Mouse (Mus musculus): ENCODE results near the gene Slc1a3.

Slc1a3 gene

GRCm38 (mm10) chr15:8710146-8711006 lies at the start of gene Slc1a3:
Gene Slc1a3, minus strand, starts transcription at chr15:8710764.
- ChIA-PET CTCF (interaction anchor here in 1 of 4 experiments (0.6 kb wide), 1 partner anchor 52 kb away, joined by 3 read pairs; no protein-coding TSS in a partner anchor), POLR2A (interaction anchor here in 3 of 4 experiments (0.7 to 6.9 kb wide), 14 partner anchors 9 to 454 kb away, joined by 3 to 55 read pairs (median 7); no protein-coding TSS in a partner anchor)

- CTCF ChIA-PET = interaction anchor here in 1 of 4 experiments (0.6 kb wide), 1 partner anchor 17 kb away, joined by 4 read pairs; no protein-coding TSS in a partner anchor
- POLR2A ChIA-PET = no interaction called here
Observed at GRCm38 (mm10) chr15:8759026-8759425, 48.5 kb upstream of the Slc1a3 start.

- ChIA-PET POLR2A (no interaction called here), CTCF (no interaction called here)
Observed at GRCm38 (mm10) chr15:8756441-8756840, 45.9 kb upstream of the Slc1a3 start.

- POLR2A ChIA-PET = interaction anchor here in 2 of 4 experiments (1.3 kb wide), 2 partner anchors 9 to 52 kb away, joined by 4 read pairs; no protein-coding TSS in a partner anchor
- CTCF ChIA-PET = interaction anchor here in 3 of 4 experiments (0.5 to 1.2 kb wide), 4 partner anchors 8 to 116 kb away, joined by 3 to 5 read pairs (median 4); no protein-coding TSS in a partner anchor
Observed at GRCm38 (mm10) chr15:8749762-8750161, 39.2 kb upstream of the Slc1a3 start.

GRCm38 (mm10) chr15:8748771-8749170 lies 38.2 kb upstream of the Slc1a3 start:
- POLR2A ChIA-PET = interaction anchor here in 2 of 4 experiments (0.7 to 1.1 kb wide), 3 partner anchors 10 to 32 kb away, joined by 3 read pairs; no protein-coding TSS in a partner anchor
- CTCF ChIA-PET = interaction anchor here in 1 of 4 experiments (0.8 kb wide), 1 partner anchor 131 kb away, joined by 4 read pairs; no protein-coding TSS in a partner anchor

- POLR2A ChIA-PET = interaction anchor here in 3 of 4 experiments (0.6 to 2.4 kb wide), 10 partner anchors 9 to 175 kb away, joined by 3 to 12 read pairs (median 4); no protein-coding TSS in a partner anchor
Observed at GRCm38 (mm10) chr15:8741593-8741992, 31.0 kb upstream of the Slc1a3 start.

GRCm38 (mm10) chr15:8740724-8741123 lies 30.2 kb upstream of the Slc1a3 start:
- ChIA-PET CTCF (no interaction called here), POLR2A (interaction anchor here in 2 of 4 experiments (0.7 to 2.4 kb wide), 6 partner anchors 10 to 43 kb away, joined by 3 to 12 read pairs (median 6); no protein-coding TSS in a partner anchor)

More at GRCm38 (mm10) chr15:8741593-8741992, 31.0 kb upstream of the Slc1a3 start:
- CTCF ChIA-PET = interaction anchor here in 3 of 4 experiments (0.6 kb wide), 5 partner anchors 8 to 815 kb away, joined by 3 to 9 read pairs (median 4); no protein-coding TSS in a partner anchor

- ChIA-PET CTCF (no interaction called here), POLR2A (interaction anchor here in 1 of 4 experiments (0.6 to 1.5 kb wide), 2 partner anchors 9 to 95 kb away, joined by 3 to 6 read pairs; no protein-coding TSS in a partner anchor)
Observed at GRCm38 (mm10) chr15:8738156-8738555, 27.6 kb upstream of the Slc1a3 start.

GRCm38 (mm10) chr15:8734363-8734739 lies 23.8 kb upstream of the Slc1a3 start:
- POLR2A ChIA-PET = interaction anchor here in 2 of 4 experiments (0.8 to 1.2 kb wide), 4 partner anchors 11 to 54 kb away, joined by 3 to 5 read pairs (median 4); no protein-coding TSS in a partner anchor
- CTCF ChIA-PET = interaction anchor here in 1 of 4 experiments (0.6 kb wide), 1 partner anchor 37 kb away, joined by 3 read pairs; no protein-coding TSS in a partner anchor

- CTCF ChIA-PET = no interaction called here
- POLR2A ChIA-PET = interaction anchor here in 2 of 4 experiments (0.9 to 6.9 kb wide), 4 partner anchors 10 to 36 kb away, joined by 4 to 41 read pairs (median 5); no protein-coding TSS in a partner anchor
Observed at GRCm38 (mm10) chr15:8733669-8734362, 23.3 kb upstream of the Slc1a3 start.

GRCm38 (mm10) chr15:8728861-8729260 lies 18.3 kb upstream of the Slc1a3 start:
- CTCF ChIA-PET = interaction anchor here in 1 of 4 experiments (1.0 kb wide), 1 partner anchor 121 kb away, joined by 3 read pairs; no protein-coding TSS in a partner anchor
- POLR2A ChIA-PET = interaction anchor here in 2 of 4 experiments (0.8 to 6.9 kb wide), 16 partner anchors 9 to 100 kb away, joined by 3 to 41 read pairs (median 4); partner anchors contain the start of gene Slc1a3 (in 2 of the 2)

- CTCF ChIA-PET = interaction anchor here in 2 of 4 experiments (0.5 to 0.9 kb wide), 2 partner anchors 13 to 348 kb away, joined by 3 to 4 read pairs; no protein-coding TSS in a partner anchor
- POLR2A ChIA-PET = interaction anchor here in 2 of 4 experiments (1.0 to 3.0 kb wide), 13 partner anchors 9 to 278 kb away, joined by 3 to 22 read pairs (median 5); partner anchors contain the start of genes Nipbl (in 1 of the 2) and Slc1a3 (in 1 of the 2)
Observed at GRCm38 (mm10) chr15:8722386-8723100, 12.0 kb upstream of the Slc1a3 start.

- POLR2A ChIA-PET = interaction anchor here in 2 of 4 experiments (1.1 to 3.0 kb wide), 7 partner anchors 9 to 31 kb away, joined by 3 to 21 read pairs (median 5); partner anchors contain the start of gene Slc1a3 (in 1 of the 2)
- CTCF ChIA-PET = interaction anchor here in 2 of 4 experiments (0.5 to 0.9 kb wide), 2 partner anchors 12 to 347 kb away, joined by 3 to 4 read pairs; no protein-coding TSS in a partner anchor
Observed at GRCm38 (mm10) chr15:8721746-8722145, 11.2 kb upstream of the Slc1a3 start.

- ChIA-PET CTCF (no interaction called here), POLR2A (interaction anchor here in 1 of 4 experiments (2.6 kb wide), 1 partner anchor 11 kb away, joined by 10 read pairs; no protein-coding TSS in a partner anchor)
Observed at GRCm38 (mm10) chr15:8721005-8721404, 10.4 kb upstream of the Slc1a3 start.

- POLR2A ChIA-PET = interaction anchor here in 2 of 4 experiments (1.1 to 2.6 kb wide), 4 partner anchors 9 to 21 kb away, joined by 3 to 12 read pairs (median 6); partner anchors contain the start of gene Slc1a3 (in 1 of the 2)
- CTCF ChIA-PET = interaction anchor here in 1 of 4 experiments (0.6 kb wide), 1 partner anchor 167 kb away, joined by 3 read pairs; no protein-coding TSS in a partner anchor
Observed at GRCm38 (mm10) chr15:8718496-8718895, 7.9 kb upstream of the Slc1a3 start.

- POLR2A ChIA-PET = interaction anchor here (0.5 to 2.6 kb wide), 14 partner anchors 9 to 284 kb away, joined by 3 to 12 read pairs (median 4); no protein-coding TSS in a partner anchor
- CTCF ChIA-PET = interaction anchor here in 2 of 4 experiments (0.6 to 0.7 kb wide), 2 partner anchors 50 to 167 kb away, joined by 3 read pairs; no protein-coding TSS in a partner anchor
Observed at GRCm38 (mm10) chr15:8717021-8717571, 6.5 kb upstream of the Slc1a3 start.

Measured in embryonic stem cell, embryonic (primary cell).